Mouse (Mus musculus) v-Abl transformed pro-B cells (cell line): Measurements from ENCODE around the gene Rspry1.

Source experiments
- in situ Hi-C, 2 experiments: fragments of 400-800 bp; cut with MboI; formaldehyde crosslinking; loops; one replicate each; pipeline ENCODE4 v1.15.1; 2025; ENCODE audit not compliant: unreplicated experiment in 2 of 2

Gene Rspry1

DNA sequence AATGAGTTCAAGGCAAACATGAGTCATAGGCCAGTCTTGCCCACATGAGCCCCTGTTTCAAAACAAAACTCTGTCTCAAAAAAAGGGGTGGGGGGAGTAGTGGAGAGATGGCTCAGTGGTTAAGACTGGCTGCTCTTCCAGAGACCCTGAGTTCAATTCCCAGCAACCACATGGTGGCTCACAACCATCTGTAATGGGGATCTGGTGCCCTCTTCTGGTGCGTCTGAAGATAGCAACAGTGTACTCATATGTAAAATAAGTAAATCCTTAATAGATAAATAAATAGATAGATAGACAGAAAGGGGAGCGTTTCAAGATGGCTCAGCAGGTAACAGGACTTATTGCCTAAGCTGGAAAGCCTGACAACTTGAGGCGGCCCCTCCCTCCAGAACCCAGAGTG is 78.7 kb downstream of the Rspry1 start:
- in situ Hi-C loops = no loop called here

DNA sequence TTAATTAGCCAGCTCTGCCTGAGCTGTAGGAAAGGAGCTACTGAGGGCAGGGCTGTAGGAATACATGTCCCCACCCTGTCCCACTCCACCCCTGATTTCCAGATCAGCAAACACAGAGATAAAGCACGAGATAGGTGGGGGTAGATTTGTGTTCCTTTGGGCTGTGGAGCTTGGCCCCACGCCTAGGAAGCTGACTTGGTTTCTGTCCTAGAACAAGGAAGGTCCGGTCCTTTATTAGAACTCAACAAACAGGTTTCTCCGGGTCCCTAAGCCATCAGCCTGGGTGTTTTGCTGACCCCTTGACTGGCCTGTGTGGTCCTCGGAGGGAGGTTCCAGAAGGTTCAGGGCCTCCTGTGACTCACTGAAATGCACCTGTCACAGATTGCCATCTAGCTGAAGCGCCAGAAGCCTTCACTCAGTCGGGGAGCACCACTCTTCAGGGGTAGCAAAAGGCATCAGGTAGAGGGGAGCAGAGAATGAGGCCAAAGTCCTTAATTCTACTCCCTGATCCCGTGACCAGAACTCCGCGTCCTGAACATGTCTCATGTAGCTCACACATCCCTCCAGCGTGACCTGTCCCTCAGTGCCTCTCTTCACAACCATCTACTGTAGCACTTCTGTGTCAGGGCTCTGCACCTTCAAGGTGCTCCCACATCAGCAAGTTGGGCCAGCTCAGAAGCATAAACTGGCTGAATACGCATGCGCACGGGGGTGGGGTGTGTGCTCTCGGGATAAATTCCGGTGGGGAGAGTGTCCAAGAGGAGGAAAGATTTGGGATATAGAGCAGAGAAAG is 81.2 kb downstream of the Rspry1 start:
- in situ Hi-C loops = no loop called here

DNA sequence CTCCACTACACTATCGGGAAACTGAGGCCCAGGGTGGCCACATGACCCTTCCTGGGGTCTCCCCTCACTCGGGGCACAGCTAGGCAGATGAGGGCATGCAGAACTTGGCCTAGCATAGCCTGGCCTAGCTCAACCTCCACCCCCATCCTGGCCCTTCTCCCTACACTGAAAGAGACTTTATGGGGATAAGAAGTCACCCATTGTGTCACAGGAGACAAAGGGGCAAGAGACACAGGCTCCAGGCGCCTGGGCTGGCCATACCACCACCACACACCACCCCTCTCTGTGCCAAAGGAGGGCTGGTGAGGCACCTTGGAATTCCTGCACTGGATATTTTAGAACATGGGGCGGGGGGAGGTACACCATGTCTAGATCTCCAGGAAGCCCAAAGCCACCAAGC is 82.5 kb downstream of the Rspry1 start:
- in situ Hi-C loops = no loop called here

DNA sequence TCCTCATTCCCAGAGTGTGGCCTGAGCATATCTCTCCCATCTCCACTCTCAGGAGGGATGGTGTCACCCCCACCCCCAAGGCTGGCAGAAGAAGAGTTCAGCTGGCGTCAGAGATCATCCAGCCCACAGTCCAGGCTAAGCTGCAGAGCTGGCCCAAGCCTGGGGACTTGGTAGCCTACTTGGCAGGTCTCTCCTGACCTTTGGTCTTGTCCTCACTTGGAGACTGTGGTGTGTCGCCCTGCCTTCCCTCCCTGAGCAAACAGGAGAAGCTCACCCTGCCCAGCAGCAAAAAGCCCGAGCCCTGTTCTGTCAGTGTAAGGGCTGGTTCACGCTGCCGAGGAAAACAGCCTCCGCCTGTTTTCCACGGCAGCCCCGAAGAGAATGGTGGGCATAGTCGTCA is 84.2 kb downstream of the Rspry1 start:
- in situ Hi-C loops = loop anchor here in 1 of 2 experiments (5.0 kb wide), 1 partner anchor 79 kb away; no protein-coding TSS in a partner anchor

DNA sequence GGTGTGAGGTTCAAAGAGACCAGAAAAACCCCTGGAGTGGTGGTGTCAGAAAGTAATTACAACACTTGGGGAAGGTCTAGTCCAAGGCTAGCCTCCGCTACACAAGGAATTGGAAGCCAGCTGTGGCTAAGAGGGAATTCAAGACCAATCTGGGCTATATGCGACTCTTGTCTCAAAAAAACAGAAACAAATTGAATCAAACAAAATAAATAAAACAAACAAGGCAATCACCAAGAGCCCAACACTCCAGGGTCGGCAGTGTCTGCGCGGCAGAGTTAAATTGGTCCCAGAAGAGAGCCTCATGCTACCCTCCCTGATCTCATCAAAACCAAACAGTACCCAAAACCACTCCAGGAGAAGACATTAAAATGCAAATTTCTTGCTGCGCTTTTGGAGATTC is 93.0 kb downstream of the Rspry1 start:
- in situ Hi-C loops = loop anchor here (10.0 kb wide), 3 partner anchors 170 to 360 kb away; no protein-coding TSS in a partner anchor

DNA sequence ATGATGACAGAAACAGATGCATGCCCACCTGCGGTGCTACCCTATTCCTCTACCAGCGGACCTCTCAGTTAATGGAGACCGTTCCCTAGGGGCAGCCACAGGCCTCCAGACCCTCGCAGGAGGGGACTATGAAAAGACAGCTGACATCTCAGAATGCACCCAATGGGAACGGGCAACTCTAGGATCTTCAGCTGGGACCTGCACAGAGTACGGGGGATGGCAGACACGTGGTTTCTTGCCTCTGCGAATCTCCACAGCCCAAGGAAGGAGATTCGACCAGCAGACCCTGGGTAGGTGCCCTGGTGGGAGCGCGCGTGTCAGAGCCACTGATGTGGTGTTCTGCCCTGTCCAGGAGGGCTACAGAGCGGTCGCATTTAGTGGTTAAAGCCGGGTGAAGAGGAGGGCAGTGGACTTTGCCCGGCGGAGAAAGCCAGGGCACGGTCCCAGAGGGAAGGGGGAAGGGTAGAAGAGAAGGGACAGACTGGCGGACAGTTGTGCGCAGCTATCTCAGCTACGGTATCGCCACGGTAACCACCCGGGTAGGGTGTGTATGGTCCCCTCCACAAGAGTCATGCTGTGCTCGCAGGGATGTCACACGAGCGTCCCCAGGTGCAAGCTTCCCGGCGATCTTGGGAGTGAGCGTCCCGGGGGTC is 93.7 kb downstream of the Rspry1 start:
- in situ Hi-C loops = loop anchor here (10.0 kb wide), 3 partner anchors 171 to 361 kb away; no protein-coding TSS in a partner anchor

DNA sequence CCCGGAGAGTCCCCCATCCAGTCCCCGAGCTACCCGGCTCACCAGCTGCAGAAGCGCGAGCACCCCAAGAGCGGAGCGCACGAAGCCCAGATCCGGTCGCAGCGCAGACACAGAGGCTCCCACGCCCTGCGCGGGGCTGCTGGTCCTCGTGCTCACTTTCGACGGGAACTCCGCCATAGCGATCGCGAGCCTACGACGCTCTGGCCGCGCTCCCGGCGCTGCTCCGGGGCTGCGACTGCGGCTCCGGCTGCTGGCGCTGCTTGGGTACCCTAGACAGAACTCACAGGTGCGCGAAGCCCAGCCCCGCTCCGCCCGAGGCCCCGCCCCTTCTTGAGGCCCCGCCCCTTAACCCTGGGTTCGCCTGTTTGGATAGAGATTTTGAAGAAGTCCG is 94.3 kb downstream of the Rspry1 start, which contains the start of gene Pllp:
Pllp (minus strand) TSS at position 285 of the 391 bp plus-strand sequence.
- in situ Hi-C loops = loop anchor here (10.0 kb wide), 3 partner anchors 171 to 361 kb away; no protein-coding TSS in a partner anchor

DNA sequence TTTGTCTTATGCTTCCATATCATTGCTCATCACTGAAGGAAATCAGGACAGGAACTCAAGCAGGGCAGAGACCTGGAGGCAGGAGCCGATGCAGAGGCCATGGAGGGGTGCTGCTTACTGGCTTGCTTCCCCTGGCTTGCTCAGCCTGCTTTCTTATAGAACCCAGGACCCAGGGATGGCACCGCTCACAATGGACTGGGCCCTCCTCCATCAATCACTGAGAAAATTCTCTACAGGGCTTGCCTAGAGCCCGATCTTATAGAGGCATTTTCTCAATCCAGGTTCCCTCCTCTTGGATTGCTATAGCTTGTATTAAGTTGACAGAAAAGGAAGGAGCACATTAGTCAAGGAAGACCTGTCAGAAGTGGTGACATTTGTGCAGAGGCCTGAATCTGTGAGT is 94.8 kb downstream of the Rspry1 start:
- in situ Hi-C loops = loop anchor here (10.0 kb wide), 3 partner anchors 172 to 362 kb away; no protein-coding TSS in a partner anchor

DNA sequence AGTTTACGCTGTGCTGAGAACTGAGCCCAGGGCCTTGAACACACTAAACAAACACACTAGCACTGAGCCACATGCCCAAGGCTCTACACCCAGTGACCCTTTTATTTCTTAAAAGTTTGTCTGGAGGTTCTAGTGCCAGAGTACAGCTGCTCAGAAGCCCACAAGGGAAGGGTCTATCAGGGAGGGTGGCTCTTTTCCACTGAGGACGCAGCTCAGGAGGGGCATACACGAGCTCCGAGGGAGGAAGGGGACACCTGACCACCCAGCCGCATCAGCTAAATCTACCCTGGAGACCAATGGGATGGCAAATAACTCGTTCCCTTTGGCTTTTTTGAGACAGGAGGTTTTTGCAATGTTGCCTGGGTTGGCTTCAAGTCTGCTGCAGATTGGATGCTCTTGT is 96.2 kb downstream of the Rspry1 start:
- in situ Hi-C loops = loop anchor here (10.0 kb wide), 3 partner anchors 173 to 363 kb away; no protein-coding TSS in a partner anchor

DNA sequence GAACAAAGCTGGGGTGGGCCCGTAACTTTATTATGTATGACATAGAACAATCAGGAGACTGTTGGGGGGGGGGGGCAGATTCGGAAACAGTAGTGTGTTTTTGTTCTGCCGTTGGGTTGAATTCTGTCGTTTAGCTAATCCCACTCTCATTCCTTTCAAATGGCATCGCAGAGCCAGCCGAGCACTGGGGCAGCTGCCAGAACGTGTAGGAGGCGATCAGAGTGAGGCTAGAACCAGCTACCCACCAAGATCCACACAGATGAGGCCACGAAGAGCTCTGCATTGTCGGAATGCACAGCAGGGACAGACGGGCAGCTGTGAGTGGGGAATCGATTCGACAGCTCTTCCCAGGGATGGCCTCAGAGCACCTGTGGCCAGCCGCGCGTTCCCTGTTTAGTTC is 97.6 kb downstream of the Rspry1 start:
- in situ Hi-C loops = loop anchor here (10.0 kb wide), 3 partner anchors 175 to 365 kb away; no protein-coding TSS in a partner anchor

DNA sequence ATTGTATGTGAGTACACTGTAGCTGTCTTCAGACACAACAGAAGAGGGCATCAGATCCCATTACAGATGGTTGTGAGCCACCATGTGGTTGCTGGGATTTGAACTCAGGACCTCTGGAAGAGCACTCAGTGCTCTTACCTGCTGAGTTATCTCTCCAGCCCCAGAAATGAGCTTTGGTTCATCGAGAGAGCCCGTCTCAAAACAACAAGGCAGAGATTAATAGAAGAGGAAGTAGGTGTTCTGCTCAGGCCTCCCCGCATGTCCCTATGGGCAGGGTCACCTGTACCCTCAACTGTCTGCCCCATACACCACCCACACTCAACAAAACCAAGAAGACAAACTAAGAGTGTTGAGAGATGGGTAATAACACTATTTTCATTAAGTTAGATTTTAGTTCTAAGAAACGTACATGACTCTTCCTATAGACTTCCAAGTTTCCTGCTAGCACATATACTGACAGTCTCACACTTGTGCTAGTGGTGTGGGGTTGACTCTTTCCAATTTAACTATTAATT is 98.7 kb downstream of the Rspry1 start:
- in situ Hi-C loops = loop anchor here (5.0 kb wide), 5 partner anchors 108 to 373 kb away; partner anchors contain the start of gene Slc12a3 (in 1 of the 2)

DNA sequence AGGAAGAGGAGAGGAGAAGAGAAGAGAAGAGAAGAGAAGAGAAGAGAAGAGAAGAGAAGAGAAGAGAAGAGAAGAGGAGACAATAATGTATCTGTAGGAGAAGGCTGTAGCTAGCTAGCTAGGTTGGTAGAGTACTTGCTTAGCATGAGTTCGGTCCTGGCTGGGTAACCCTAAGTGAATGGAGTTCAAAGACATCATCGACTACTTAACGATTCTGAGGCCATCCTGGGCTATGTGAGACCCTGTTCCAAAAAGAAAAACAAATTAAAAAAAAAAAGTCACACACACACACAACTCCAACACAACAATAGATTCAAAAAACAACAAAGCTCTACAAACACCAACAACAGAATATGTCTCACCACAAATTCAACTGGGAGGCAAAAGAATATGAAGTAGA is 100.4 kb downstream of the Rspry1 start:
- in situ Hi-C loops = loop anchor here (5.0 kb wide), 5 partner anchors 110 to 375 kb away; partner anchors contain the start of gene Slc12a3 (in 1 of the 2)

DNA sequence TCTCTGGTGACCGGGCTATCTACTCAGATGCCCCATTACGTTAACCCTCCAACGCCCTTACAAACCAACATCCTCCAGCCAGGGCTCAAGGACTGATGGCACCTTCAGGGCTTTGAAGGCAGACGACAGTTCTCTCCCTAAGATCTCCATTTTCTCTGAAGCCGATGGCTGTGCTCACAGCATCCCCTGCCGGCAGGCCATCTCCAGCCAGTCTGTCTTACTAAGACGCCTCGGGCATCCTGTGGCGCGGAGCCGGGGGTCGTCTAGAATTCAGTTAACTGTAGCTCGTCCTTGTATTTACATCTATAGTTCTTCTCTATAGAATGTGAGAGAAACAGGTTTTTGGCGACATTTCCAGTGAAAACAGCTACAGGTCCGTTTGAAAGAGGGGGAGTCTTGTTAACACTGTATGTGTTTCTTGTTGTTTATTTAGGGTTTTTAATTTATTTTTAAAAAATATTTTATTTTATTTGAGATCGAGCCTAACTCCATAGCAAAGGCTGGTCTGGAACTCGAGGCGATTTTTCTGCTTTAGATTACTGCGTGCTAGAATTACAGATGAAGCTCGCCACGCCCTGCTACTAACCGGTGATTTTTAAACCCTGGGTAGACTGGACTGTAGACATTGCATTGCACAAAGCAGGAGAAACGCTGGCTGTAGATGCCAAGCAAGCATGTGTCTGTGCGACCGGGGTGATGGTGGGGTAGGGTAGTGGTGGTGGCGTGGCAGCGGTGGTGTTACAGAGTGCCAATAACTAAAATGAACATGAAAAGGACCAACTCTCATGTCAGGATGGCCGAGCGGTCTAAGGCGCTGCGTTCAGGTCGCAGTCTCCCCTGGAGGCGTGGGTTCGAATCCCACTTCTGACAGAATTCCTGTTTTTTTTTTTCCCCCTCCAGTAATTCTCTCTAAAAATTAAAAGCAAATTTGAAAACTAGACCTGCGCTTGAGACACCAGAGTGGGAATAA is 101.4 kb downstream of the Rspry1 start:
- in situ Hi-C loops = loop anchor here (5.0 kb wide), 5 partner anchors 111 to 376 kb away; partner anchors contain the start of gene Slc12a3 (in 1 of the 2)

DNA sequence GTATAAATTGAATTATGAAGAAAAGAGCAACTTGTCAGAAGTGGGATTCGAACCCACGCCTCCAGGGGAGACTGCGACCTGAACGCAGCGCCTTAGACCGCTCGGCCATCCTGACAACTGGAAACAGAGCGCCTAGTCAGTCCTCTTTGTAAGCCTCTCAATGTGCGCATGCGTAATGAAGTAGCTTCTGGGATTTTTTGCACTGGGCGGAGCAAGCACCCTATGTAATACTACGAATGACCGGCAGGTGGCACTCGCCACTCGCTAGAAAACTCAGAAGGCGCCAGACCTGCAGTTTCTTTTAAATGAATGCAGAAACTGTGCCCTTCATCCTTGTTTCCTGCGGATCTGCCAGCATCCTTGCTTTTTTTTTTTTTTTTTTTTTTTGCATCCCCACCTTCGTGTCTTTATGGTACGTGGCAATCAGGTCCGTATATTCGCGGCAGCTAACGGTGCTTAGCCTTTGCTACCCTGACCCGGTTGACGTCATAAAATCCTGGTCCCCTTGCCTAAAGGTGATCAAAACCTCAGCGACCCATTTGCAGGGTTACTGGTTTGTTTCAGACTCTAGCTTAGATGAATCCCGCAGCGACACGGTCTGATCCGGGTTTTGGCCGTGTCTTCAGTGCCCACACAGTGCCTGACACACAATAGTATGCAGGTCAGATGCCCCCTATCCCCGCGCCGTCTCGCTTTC is 102.4 kb downstream of the Rspry1 start:
- in situ Hi-C loops = loop anchor here (5.0 kb wide), 5 partner anchors 112 to 377 kb away; partner anchors contain the start of gene Slc12a3 (in 1 of the 2)

DNA sequence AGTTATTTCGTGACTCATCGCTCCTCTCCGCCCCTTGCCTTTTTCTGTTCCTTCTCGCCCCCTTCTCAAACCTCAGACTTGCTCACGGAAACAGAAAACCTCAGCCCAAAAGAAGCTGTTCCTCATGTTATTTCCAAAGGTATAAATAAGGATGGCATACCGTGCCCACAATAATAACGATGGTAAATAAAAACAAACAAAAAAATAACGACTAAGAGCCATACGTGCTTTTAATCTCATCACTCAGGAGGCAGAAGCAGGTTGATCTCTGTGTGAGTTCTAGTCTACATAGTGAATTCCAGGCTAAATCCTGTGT is 102.9 kb downstream of the Rspry1 start:
- in situ Hi-C loops = loop anchor here (5.0 kb wide), 5 partner anchors 112 to 377 kb away; partner anchors contain the start of gene Slc12a3 (in 1 of the 2)

DNA sequence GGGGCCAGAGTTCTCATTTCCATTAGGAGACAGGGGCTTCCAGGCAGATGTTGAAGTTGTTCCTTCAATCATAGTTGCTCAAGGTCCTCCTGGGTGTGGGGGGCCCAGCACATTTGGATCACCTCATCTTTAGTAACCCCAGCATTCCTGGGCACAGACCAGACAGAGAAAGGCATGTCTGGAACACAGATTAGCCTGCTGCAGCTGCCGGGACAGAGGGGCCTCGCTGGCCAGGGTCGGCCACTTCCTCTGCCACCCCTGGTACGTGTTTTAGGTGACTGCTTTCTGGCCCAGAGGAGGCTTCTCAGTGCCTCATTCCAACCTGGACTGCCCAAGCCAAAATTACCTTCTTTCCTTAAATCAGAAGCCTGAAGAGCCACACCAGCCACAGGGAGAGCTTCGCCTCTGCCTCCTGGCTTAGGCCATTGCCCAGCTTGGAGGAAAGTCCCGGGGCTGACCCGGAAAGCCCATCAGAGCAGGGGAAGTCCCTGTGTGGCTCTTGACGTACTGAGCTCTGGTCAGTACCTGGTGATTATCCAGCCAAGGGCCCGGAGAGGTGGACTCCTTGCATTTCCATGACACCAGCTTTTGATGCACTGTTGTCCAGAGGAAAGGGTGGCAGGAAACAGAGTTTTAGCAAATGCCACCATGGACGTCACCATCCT is 104.0 kb downstream of the Rspry1 start:
- in situ Hi-C loops = loop anchor here in 1 of 2 experiments (5.0 kb wide), 1 partner anchor 107 kb away; the partner anchor contains the start of gene Ccl17

DNA sequence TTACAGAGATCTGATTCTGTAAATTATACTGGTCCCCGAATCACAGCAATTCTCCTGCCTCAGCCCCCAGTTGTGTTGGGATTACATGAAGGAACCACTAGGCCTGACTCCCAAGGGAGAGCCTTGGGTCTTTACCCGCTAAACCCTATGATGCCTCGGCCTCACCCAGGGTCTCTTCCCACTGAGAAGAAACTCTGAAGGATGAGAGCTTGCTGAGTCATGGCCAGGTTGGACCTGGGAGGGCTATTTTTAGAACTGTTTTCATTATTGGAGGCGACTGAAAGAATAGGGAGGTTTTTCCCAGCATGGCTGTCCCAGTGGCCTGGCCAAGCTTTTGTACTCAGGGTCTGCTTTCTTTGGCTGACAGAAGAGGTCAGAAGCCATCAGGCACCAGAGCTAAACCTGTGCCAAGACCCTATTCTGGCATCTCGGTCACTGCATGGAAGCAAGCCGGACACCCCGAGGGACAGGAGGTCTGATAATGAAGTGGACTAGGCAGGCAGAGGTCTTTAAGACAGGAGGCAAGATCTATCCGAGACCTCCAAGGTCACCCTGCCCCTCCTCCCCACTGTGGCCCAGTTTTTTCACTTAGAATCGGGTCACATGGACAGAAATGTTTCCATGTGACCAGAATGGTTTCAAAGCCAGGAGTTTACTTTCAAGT is 105.1 kb downstream of the Rspry1 start:
- in situ Hi-C loops = loop anchor here in 1 of 2 experiments (5.0 kb wide), 1 partner anchor 105 kb away; the partner anchor contains the start of gene Ccl17
